Mouse (Mus musculus): ENCODE measurements around the gene Rab6b.

Rab6b gene

GRCm38 (mm10) chr9:103111621-103112470 is at the start of gene Rab6b:
TSS of gene Rab6b (plus strand) at chr9:103111787.
- peak; percentile 59 for DNase-seq (ENCODE audit: extremely low read depth, insufficient read length, low spot score)

GRCm38 (mm10) chr9:103063591-103063990 is 48.0 kb upstream of the Rab6b start:
- DNase-seq (ENCODE audit: extremely low read depth, insufficient read length, low spot score), result no peak

GRCm38 (mm10) chr9:103066845-103067244 is 44.7 kb upstream of the Rab6b start:
- DNase-seq (ENCODE audit: extremely low read depth, insufficient read length, low spot score), result no peak

- DNase-seq (ENCODE audit: extremely low read depth, insufficient read length, low spot score), result no peak
Observed at GRCm38 (mm10) chr9:103067651-103068050, 43.9 kb upstream of the Rab6b start.

- no peak for DNase-seq (ENCODE audit: extremely low read depth, insufficient read length, low spot score)
Observed at GRCm38 (mm10) chr9:103068769-103069168, 42.8 kb upstream of the Rab6b start.

- no peak for DNase-seq (ENCODE audit: extremely low read depth, insufficient read length, low spot score)
Observed at GRCm38 (mm10) chr9:103071541-103072203, 39.9 kb upstream of the Rab6b start.

- no peak for DNase-seq (ENCODE audit: extremely low read depth, insufficient read length, low spot score)
Observed at GRCm38 (mm10) chr9:103072204-103072599, 39.4 kb upstream of the Rab6b start.

- DNase-seq (ENCODE audit: extremely low read depth, insufficient read length, low spot score), result peak; percentile 89
Observed at GRCm38 (mm10) chr9:103072926-103073515, 38.6 kb upstream of the Rab6b start.

- no peak for DNase-seq (ENCODE audit: extremely low read depth, insufficient read length, low spot score)
Observed at GRCm38 (mm10) chr9:103076836-103077531, 34.6 kb upstream of the Rab6b start.

- DNase-seq (ENCODE audit: extremely low read depth, insufficient read length, low spot score), result no peak
Observed at GRCm38 (mm10) chr9:103078194-103078691, 33.3 kb upstream of the Rab6b start.

GRCm38 (mm10) chr9:103080211-103080610 is 31.4 kb upstream of the Rab6b start:
- DNase-seq (ENCODE audit: extremely low read depth, insufficient read length, low spot score), result no peak

- DNase-seq (ENCODE audit: extremely low read depth, insufficient read length, low spot score), result no peak
Observed at GRCm38 (mm10) chr9:103082246-103082975, 29.2 kb upstream of the Rab6b start.

- no peak for DNase-seq (ENCODE audit: extremely low read depth, insufficient read length, low spot score)
Observed at GRCm38 (mm10) chr9:103083405-103083804, 28.2 kb upstream of the Rab6b start.

GRCm38 (mm10) chr9:103086736-103087135 is 24.9 kb upstream of the Rab6b start:
- DNase-seq (ENCODE audit: extremely low read depth, insufficient read length, low spot score), result no peak

GRCm38 (mm10) chr9:103087301-103087700 is 24.3 kb upstream of the Rab6b start:
- DNase-seq (ENCODE audit: extremely low read depth, insufficient read length, low spot score), result no peak

- no peak for DNase-seq (ENCODE audit: extremely low read depth, insufficient read length, low spot score)
Observed at GRCm38 (mm10) chr9:103088661-103089060, 22.9 kb upstream of the Rab6b start.

GRCm38 (mm10) chr9:103090116-103090875 is 21.3 kb upstream of the Rab6b start:
- DNase-seq (ENCODE audit: extremely low read depth, insufficient read length, low spot score), result no peak

- DNase-seq (ENCODE audit: extremely low read depth, insufficient read length, low spot score), result no peak
Observed at GRCm38 (mm10) chr9:103091039-103091883, 20.3 kb upstream of the Rab6b start.
